Mouse (Mus musculus) liver, postnatal 0 days (tissue): ENCODE data around the gene Prnd. TPM values are rescaled to one million over a fixed set of nuclear protein-coding genes. Genes with fewer than 3 reads are reported as not detected.

ENCODE experiments used
- ATAC-seq: fragments of 200-750 bp; cut with Nextera tagmentation; 2 replicates; pipeline ENCODE4 v1.8.0; 2017; ENCODE audit warnings: mild to moderate bottlenecking, moderate library complexity
- DNase-seq: peaks from one replicate; pipeline ENCODE4 v3.0.0-alpha.2; 2016
- H3K27ac ChIP-seq: fragments of 300-500 bp; sonication (generic); 2 replicates; pipeline ENCODE4 v1.5.1; 2014; ENCODE audit warnings: antibody characterized with exemption, moderate library complexity, mild to moderate bottlenecking, low read depth
- H3K27me3 ChIP-seq: fragments of 300-500 bp; sonication (generic); 2 replicates; pipeline ENCODE4 v1.6.1; 2014; ENCODE audit warnings: low read length, control low read depth, mixed read lengths; ENCODE audit not compliant: insufficient read depth
- H3K36me3 ChIP-seq: fragments of 300-500 bp; sonication (generic); replicated peaks from 2 replicates; pipeline ENCODE4 v1.6.1; 2014; ENCODE audit warnings: mild to moderate bottlenecking, control low read depth, low read length, moderate library complexity, mixed read lengths; ENCODE audit not compliant: insufficient read depth
- H3K4me1 ChIP-seq: fragments of 300-500 bp; sonication (generic); 2 replicates; pipeline ENCODE4 v1.6.1; 2014; ENCODE audit warnings: antibody characterized with exemption, mild to moderate bottlenecking, control low read depth; ENCODE audit not compliant: insufficient read depth
- H3K4me2 ChIP-seq: fragments of 300-500 bp; sonication (generic); 2 replicates; pipeline ENCODE4 v1.6.1; 2014; ENCODE audit warnings: low read depth, mild to moderate bottlenecking, low read length, moderate library complexity, mixed read lengths
- H3K4me3 ChIP-seq: fragments of 300-500 bp; sonication (generic); 2 replicates; pipeline ENCODE4 v1.5.1; 2014; ENCODE audit warnings: low read depth, low read length
- H3K9ac ChIP-seq: fragments of 300-500 bp; sonication (generic); replicated peaks from 2 replicates; pipeline ENCODE4 v1.6.1; 2014; ENCODE audit warnings: mild to moderate bottlenecking, moderate library complexity
- H3K9me3 ChIP-seq: fragments of 300-500 bp; sonication (generic); 2 replicates; pipeline ENCODE4 v1.6.1; 2016; ENCODE audit warnings: mild to moderate bottlenecking, control low read depth, low read length, mixed read lengths
- CTCF ChIP-seq: sonication (generic); IDR thresholded peaks from 2 replicates; pipeline ENCODE4 v1.5.1; 2016; ENCODE audit warnings: antibody characterized with exemption, low read depth
- EP300 ChIP-seq: IDR thresholded peaks from 2 replicates; pipeline ENCODE4 v1.6.1; 2016; ENCODE audit warnings: antibody characterized with exemption, low read depth, mild to moderate bottlenecking
- WGBS: fragments of 180-500 bp; shearing (Covaris S2); extraction: QIAGEN DNeasy Blood & Tissue Kit; methylation state at CpG from one replicate; pipeline ENCODE4 v1.1.7; 2014; ENCODE audit not compliant: insufficient replicate concordance; 5-methylcytosine and 5-hydroxymethylcytosine counted together
- polyA plus RNA-seq: library from polyadenylated mRNA; unstranded; fragments of >200 nt; fragmentation: Nextera tagmentation; extraction: Ambion mirVana; gene quantifications from 2 replicates; pipeline ENCODE4 v1.2.1, GENCODE M21; 2015

Prnd gene
- polyA plus RNA-seq, 1 experiment from 2014 or later, result 0.40 TPM

DNA sequence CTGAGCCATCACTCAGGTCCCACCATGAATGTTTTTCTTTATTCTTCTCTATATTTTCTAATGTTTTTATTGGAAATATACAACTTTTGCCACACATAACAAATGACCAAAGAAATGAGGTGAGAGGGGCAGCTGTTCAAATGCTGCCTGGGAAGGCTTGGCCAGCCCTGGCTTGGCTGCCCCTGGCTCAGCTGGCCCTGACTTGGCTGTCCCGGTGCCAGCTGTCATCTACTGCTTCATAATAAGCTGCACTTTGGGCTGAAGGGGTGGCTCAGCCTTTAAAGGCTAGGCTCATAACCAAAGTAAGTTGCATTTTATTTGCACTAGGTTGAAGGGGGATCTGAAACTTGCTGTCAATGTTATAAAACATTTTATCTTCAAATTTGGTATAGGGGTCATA, 43.8 kb upstream of the Prnd start:
- H3K4me3 ChIP-seq, result no peak overlapping the region
- H3K27me3 ChIP-seq, result no peaks in the 10 kb centered on the region
- H3K36me3 ChIP-seq, result no peaks in the 10 kb centered on the region
- ATAC-seq (no peak), DNase-seq (no peak)
- H3K9ac ChIP-seq, result no peak overlapping the region
- no peaks in the 10 kb centered on the region for H3K9me3 ChIP-seq
- WGBS, result 87% methylated on average over 1 of the region's 1 CpGs
- TF ChIP-seq EP300, result no peak
- TF ChIP-seq CTCF, result no peak
- H3K27ac ChIP-seq, result no peak overlapping the region
- H3K4me2 ChIP-seq, result no peak overlapping the region
- peaks cover 31% of the 10 kb centered on the region for H3K4me1 ChIP-seq

DNA sequence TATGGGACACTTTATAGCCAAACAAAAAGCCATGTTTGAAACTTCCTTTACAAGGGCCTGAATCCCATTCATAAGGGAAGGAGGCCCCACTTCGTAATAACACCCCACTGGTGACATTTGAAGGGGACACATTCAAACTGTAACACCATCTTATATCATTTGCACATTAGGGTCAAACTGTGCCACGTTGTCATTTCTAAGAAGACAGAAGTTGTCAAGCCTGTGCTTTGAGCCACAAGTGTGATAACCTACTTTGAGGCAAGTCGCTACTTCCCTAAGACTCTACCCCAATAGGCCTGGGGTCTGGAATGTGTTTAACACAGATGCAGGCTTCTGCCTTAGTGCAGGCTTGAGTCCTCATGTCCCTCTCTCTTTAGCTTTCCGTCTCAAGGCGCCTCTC, 43.4 kb upstream of the Prnd start:
- H3K27ac ChIP-seq, result no peak overlapping the region
- peaks cover 31% of the 10 kb centered on the region for H3K4me1 ChIP-seq
- H3K4me2 ChIP-seq, result no peak overlapping the region
- no peaks in the 10 kb centered on the region for H3K9me3 ChIP-seq
- no peak for DNase-seq
- no peak overlapping the region for H3K9ac ChIP-seq
- no peaks in the 10 kb centered on the region for H3K36me3 ChIP-seq
- H3K27me3 ChIP-seq, result no peaks in the 10 kb centered on the region
- no peak for ATAC-seq
- no peak for TF ChIP-seq CTCF
- no peak for TF ChIP-seq EP300
- 67% methylated on average over 5 of the region's 5 CpGs for WGBS
- H3K4me3 ChIP-seq, result no peak overlapping the region

DNA sequence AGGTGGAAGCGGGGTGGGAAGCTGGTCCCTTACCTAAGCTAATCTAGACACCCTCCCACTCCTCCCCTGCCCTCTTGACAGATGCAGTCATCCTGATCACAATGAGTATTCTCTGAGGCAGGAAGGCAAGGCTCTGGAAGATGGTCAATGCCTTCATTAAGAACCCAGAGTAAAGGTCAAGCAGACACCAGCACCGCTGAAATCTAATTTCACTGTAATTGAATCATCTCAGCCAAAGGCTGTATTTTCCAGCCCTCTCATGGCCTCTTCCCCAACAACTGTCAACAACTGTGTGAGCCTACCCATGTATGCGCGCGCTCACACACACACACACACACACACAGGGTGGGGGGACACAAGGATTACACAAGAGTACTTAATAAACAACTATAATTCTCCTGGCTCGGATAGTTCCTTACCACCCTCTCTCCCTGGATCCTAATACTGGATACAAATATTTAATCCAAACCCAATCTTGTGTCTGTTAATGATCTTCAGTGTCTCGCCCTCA, 42.3 kb upstream of the Prnd start:
- Histone ChIP-seq H3K27me3 (no peaks in the 10 kb centered on the region), H3K4me3 (no peak overlapping the region), H3K4me2 (no peak overlapping the region), H3K9me3 (no peaks in the 10 kb centered on the region), H3K9ac (no peak overlapping the region), H3K27ac (no peak overlapping the region), H3K36me3 (no peaks in the 10 kb centered on the region), H3K4me1 (peaks cover 27% of the 10 kb centered on the region)
- TF ChIP-seq CTCF (no peak), EP300 (no peak)
- 84% methylated on average over 7 of the region's 7 CpGs for WGBS
- DNase-seq, result no peak
- ATAC-seq, result no peak

DNA sequence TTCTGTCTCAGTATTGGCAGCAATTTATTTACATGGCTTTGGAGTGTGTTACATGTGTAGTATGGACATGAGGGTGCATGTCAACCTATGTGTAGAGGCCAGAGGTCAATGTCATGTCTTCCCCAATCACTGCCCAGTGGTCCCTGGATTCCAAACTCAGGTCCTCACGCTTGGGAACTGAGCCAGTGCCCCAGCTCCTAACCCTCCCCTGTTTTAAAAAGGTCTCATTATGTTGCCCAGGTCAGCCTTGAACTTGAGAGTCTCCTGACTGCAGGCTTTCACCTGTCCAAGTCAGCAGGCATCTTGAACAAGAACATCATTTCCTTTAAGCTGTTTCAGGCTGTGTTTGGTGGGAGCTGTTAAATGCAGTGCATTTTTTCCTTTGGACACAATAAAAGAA, 41.8 kb upstream of the Prnd start:
- no peak overlapping the region for H3K27ac ChIP-seq

DNA sequence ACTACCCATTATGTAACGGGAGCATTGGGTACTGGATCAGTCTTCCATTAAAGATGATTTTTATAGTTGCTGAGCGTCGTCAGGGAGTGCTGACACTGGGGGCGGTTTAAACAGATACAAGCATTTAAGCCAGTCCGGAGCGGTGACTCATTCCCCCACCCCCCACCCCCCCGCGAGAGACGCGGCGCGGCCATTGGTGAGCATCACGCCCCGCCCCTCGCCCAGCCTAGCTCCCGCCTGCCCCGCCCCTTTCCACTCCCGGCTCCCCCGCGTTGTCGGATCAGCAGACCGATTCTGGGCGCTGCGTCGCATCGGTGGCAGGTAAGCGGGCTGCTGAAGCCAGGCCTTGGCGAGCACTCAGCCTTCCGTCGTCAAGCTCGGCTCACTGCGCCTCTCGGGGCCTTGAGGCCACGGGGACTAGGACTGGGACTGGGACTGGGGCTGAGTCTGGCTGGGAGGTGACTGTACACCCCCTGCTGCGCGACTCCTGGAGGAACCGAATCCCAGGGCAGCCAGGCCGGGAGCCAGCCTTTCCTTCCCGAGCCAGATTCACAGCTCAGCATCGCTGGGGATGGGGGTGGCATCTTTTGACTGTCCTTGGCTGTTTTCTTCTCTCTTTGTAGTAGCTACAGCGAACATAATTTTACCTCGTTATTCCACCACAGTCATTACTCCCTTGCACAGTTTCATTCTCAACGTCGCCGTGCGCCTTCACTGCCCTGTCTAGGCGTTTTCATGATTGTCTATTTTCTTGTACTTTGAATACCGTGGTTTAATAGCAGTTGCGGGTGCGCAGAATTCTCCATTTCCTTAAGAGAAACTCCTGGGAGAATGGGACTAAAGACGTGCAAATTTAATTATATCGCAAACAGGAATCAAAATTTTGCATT, 40.7 kb upstream of the Prnd start, which contains the start of the genes Prnp and Prn:
Gene Prnp, plus strand, starts transcription at position 246 of the 890 bp plus-strand sequence.
Gene Prn, plus strand, starts transcription at position 275 of the 890 bp plus-strand sequence.
- TF ChIP-seq EP300 (no peak), CTCF (no peak)
- DNase-seq, result peak; percentile 98
- Histone ChIP-seq H3K4me3 (peak within 1 kb of the TSS; percentile 69), H3K9ac (peak within 1 kb of the TSS; percentile 82), H3K4me1 (peaks cover 18% of the 10 kb centered on the region), H3K27me3 (no peaks in the 10 kb centered on the region), H3K4me2 (peak within 1 kb of the TSS; percentile 80), H3K36me3 (no peaks in the 10 kb centered on the region), H3K9me3 (no peaks in the 10 kb centered on the region), H3K27ac (peak within 1 kb of the TSS; percentile 77)
- ATAC-seq, result peak; percentile 95
- WGBS, result 6% methylated on average over 51 of the region's 52 CpGs

More for the DNA sequence above, 41.8 kb upstream of the Prnd start:
- DNase-seq, result no peak
- Histone ChIP-seq H3K27me3 (no peaks in the 10 kb centered on the region), H3K9me3 (no peaks in the 10 kb centered on the region), H3K4me1 (peaks cover 24% of the 10 kb centered on the region), H3K36me3 (no peaks in the 10 kb centered on the region), H3K4me2 (peak overlapping the region; percentile 80), H3K4me3 (no peak overlapping the region), H3K9ac (no peak overlapping the region; the same call in 1 of the 2 replicates)
- TF ChIP-seq EP300, result no peak
- TF ChIP-seq CTCF, result no peak
- ATAC-seq, result no peak
- 81% methylated on average over 1 of the region's 1 CpGs for WGBS

DNA sequence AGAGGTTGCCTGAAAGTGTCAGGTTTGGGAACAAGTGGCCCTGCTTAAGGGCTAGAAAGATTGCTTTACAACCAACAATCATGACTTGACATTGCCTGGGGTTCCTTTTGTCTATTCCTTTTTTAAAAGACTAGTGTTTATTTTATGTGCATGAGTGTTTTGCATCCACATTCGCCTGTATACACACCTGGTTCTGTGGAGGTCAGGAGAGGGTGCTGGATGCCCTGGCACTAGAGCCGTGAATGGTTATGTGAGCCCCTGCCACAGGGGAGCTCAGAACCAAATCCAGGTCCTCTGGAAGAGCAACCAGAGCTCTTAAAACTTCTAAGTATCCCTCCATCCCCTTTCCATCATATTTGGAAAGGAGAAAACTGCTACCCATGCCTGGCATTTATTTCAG, 39.8 kb upstream of the Prnd start:
- Histone ChIP-seq H3K36me3 (peaks cover under 1% of the 10 kb centered on the region; the same call in 1 of the 2 replicates), H3K27me3 (no peaks in the 10 kb centered on the region), H3K4me1 (peaks cover 9% of the 10 kb centered on the region), H3K4me2 (peak overlapping the region; percentile 80), H3K4me3 (peak overlapping the region; percentile 69), H3K9ac (0 out of 2 replicates have a peak overlapping the region, but pooled peaks have one; percentile 5), H3K9me3 (no peaks in the 10 kb centered on the region), H3K27ac (no peak overlapping the region)
- 60% methylated on average over 2 of the region's 2 CpGs for WGBS
- ATAC-seq, result no peak
- TF ChIP-seq CTCF (no peak), EP300 (no peak)
- DNase-seq, result peak; percentile 8
